Mouse (Mus musculus): ENCODE measurements around the gene Cdkn2a.

DNA sequence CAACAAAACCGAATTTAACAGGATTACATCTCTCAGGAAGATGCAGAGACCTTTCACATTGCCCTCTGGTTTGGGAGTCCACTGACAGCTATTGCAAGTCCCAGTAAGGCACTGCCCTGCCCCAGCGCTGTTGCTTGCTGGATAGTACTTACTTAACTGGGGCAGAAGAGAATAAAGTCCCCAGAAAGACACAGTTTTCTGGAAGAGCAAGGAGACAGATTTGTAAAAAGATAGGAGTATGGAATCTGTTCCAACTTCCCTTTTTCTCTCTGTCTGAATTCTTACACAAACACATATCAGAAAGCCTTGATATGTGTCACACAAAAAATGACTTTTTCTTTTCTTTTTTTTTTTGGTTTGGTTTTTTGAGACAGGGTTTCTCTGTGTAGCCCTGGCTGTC, 5.3 kb upstream of the Cdkn2a start:
- no peak for TF ChIP-seq CTCF (IDR thresholded peaks at IDR 0.05; ENCODE audit: control insufficient read depth, insufficient read depth, insufficient read length)
- no peak for TF ChIP-seq MYOD1 (IDR thresholded peaks at IDR 0.05; ENCODE audit: control insufficient read depth, insufficient read length, low read depth)
